Mouse (Mus musculus): ENCODE data around the gene Cacna1f. TPM values are rescaled to one million over a fixed set of nuclear protein-coding genes. Genes with fewer than 3 reads are reported as not detected.

Cacna1f gene
- total and polyA plus RNA-seq, 3 experiments: 0.21 TPM; not detected in 2

DNA sequence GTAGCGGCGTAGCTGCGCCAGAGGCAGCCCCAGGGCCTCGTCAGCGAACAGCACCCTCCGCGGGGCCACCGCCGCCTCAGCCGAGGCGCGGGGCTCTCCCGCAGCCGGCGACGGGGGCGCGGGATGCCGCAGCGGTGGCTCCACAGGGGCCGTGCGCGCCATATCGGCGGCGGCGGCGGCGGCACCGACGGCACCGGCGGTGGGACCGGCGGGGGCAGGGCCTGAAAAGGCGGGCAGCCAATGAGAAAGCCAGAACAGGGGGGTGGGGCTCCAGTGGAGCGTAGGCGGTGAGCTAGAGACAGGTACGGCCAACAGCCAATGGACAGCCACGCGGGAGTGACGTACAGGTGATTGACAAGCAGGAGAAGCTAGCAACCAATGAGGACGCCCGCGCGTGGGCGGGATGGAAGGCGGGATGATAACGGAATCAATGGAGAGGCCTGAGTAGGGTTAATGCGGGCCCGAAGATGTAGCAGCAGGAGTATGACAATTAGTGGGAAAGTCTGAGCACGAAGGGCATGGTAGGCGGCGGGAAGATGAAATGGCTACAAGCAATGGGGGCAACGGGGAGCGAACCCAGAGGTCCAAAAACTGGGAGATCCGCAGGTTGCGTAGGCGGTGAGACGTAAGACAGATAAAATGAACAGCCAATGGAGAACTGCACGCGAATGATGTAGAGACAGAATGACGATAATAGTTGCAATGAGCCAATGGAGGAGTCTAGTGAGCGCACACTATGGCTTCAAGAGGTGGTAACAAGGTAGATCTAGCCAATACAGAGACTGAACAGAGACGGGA lies 32.6 kb upstream of the Cacna1f start, which contains the start of gene Ppp1r3f:
Ppp1r3f (minus strand) TSS at position 197 of the 798 bp plus-strand sequence.
- H3K27ac ChIP-seq (ENCODE audit: insufficient read depth, low read depth): peak within 1 kb of the TSS; percentile 46; the same call in 1 of the 2 replicates

DNA sequence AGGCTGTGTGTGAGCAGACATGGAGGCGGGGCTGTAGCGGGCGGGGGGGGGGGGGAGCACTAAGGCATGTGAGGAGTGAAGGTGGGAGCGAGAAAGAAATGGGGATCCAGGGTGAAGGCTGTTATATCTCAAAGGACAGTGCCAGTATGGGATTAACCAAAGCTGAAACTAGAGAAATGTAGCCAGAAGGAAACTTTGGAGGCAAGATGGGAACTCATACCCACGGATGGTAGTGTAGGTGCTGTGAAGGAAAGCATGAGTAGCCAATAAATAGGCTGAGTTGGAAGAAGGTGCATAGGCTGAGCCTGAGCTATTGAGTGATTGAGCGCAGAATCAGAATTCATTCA lies 32.0 kb upstream of the Cacna1f start:
- no peak for DNase-seq (ENCODE audit: extremely low read depth)
- in situ Hi-C loops (cut with MboI; ENCODE audit: low pct_ligation_motif_present, low pct_unique_long_range_greater_than_20kb, low sequenced_read_pairs) (no loop called here), dilution Hi-C loops (cut with MboI; ENCODE audit: extremely low pct_ligation_motif_present, extremely low pct_unique_long_range_greater_than_20kb, low sequenced_read_pairs) (no loop called here)
- Histone ChIP-seq H3K27me3 (replicated peaks) (no peaks in the 10 kb centered on the region), H3K27ac (ENCODE audit: insufficient read depth, low read depth) (no peak overlapping the region), H3K9me3 (replicated peaks; ENCODE audit: low read length) (no peaks in the 10 kb centered on the region), H3K4me1 (ENCODE audit: control insufficient read depth in 1 of 2, insufficient read depth in 2 of 2) (peaks cover 17 to 20% of the 10 kb centered on the region in 2 experiments), H3K36me3 (replicated peaks in 1 of 2; ENCODE audit: control insufficient read depth in 1 of 2, insufficient read depth in 1 of 2, low read length in 1 of 2) (peaks cover 0 to 2% of the 10 kb centered on the region in 2 experiments), H3K79me2 (replicated peaks; ENCODE audit: control insufficient read depth, extremely low read depth, insufficient read depth, poor library complexity, severe bottlenecking) (no peaks in the 10 kb centered on the region), H3K9ac (ENCODE audit: insufficient read depth, low read depth) (peak overlapping the region; percentile 60), H3K4me3 (replicated peaks in 1 of 3; ENCODE audit: low read depth in 2 of 3, low read length in 2 of 3, poor library complexity in 1 of 3) (peak overlapping the region; percentile 9 to 69 (median 64)), H3K4me2 (ENCODE audit: insufficient read depth, low read depth, poor library complexity, severe bottlenecking) (peak overlapping the region; percentile 84)
- TF ChIP-seq BHLHE40 (IDR thresholded peaks at IDR 0.05; ENCODE audit: low read depth, low read length) (0 out of 2 replicates have a peak, but pooled peaks have one; percentile 4), GABPA (IDR thresholded peaks at IDR 0.05; ENCODE audit: insufficient replicate concordance, low read depth, low read length) (no peak)

More for the DNA sequence above, 32.6 kb upstream of the Cacna1f start, which contains the start of gene Ppp1r3f:
- Histone ChIP-seq H3K4me2 (ENCODE audit: insufficient read depth, low read depth, poor library complexity, severe bottlenecking) (peak within 1 kb of the TSS; percentile 84), H3K9ac (ENCODE audit: insufficient read depth, low read depth) (peak within 1 kb of the TSS; percentile 92), H3K79me2 (replicated peaks; ENCODE audit: control insufficient read depth, extremely low read depth, insufficient read depth, poor library complexity, severe bottlenecking) (no peaks in the 10 kb centered on the region), H3K4me1 (ENCODE audit: control insufficient read depth in 1 of 2, insufficient read depth in 2 of 2) (peaks cover 17 to 20% of the 10 kb centered on the region in 2 experiments), H3K9me3 (replicated peaks; ENCODE audit: low read length) (no peaks in the 10 kb centered on the region), H3K4me3 (replicated peaks in 1 of 3; ENCODE audit: low read depth in 2 of 3, low read length in 2 of 3, poor library complexity in 1 of 3) (peak within 1 kb of the TSS; percentile 46 to 84 (median 69)), H3K36me3 (replicated peaks in 1 of 2; ENCODE audit: control insufficient read depth in 1 of 2, insufficient read depth in 1 of 2, low read length in 1 of 2) (peaks cover 0 to 2% of the 10 kb centered on the region in 2 experiments), H3K27me3 (replicated peaks) (no peaks in the 10 kb centered on the region)
- DNase-seq (ENCODE audit: extremely low read depth): peak; percentile 94
- TF ChIP-seq ELF1 (IDR thresholded peaks at IDR 0.05; ENCODE audit: low read depth, low read length) (no peak), POLR2A (IDR thresholded peaks at IDR 0.05; ENCODE audit: low read depth, low read length) (peak; percentile 66; the same call in 1 of the 2 replicates), JUND (conservative IDR thresholded peaks at IDR 0.05; ENCODE audit: low read depth, low read length) (no peak), CHD2 (IDR thresholded peaks at IDR 0.05; ENCODE audit: low read length) (no peak), MAX (IDR thresholded peaks at IDR 0.05; ENCODE audit: low read length) (no peak), TCF12 (IDR thresholded peaks at IDR 0.05; ENCODE audit: low read depth, low read length) (peak; percentile 24; the same call in 1 of the 2 replicates), NELFE (IDR thresholded peaks at IDR 0.05; ENCODE audit: low read depth, low read length) (peak; percentile 30; the same call in 1 of the 2 replicates), CHD1 (IDR thresholded peaks at IDR 0.05; ENCODE audit: low read depth, low read length) (no peak), BHLHE40 (IDR thresholded peaks at IDR 0.05; ENCODE audit: low read depth, low read length) (0 out of 2 replicates have a peak, but pooled peaks have one; percentile 7), TBP (conservative IDR thresholded peaks at IDR 0.05; ENCODE audit: low read depth, low read length) (no peak), HCFC1 (IDR thresholded peaks at IDR 0.05; ENCODE audit: low read depth, low read length) (0 out of 2 replicates have a peak, but pooled peaks have one; percentile 2), SIN3A (IDR thresholded peaks at IDR 0.05; ENCODE audit: low read length) (0 out of 2 replicates have a peak, but pooled peaks have one; percentile 15), MYC (IDR thresholded peaks at IDR 0.05; ENCODE audit: low read depth, low read length) (no peak)
- in situ Hi-C loops (cut with MboI; ENCODE audit: low pct_ligation_motif_present, low pct_unique_long_range_greater_than_20kb, low sequenced_read_pairs): no loop called here
- dilution Hi-C loops (cut with MboI; ENCODE audit: extremely low pct_ligation_motif_present, extremely low pct_unique_long_range_greater_than_20kb, low sequenced_read_pairs): no loop called here
